Mouse (Mus musculus) embryo, embryonic 11.5 days (tissue): ENCODE measurements around the gene Ltb.
"Not testable (repeated sequence)": the region's sequence is repeated elsewhere in the genome, so short reads cannot be mapped to it uniquely, and the experiment has no call there.

ENCODE experiments used
- DNase-seq: peaks from one replicate; pipeline ENCODE4 v3.0.0-alpha.2; 2012; ENCODE audit warnings: low read depth, low spot score

The Ltb gene

GRCm38 (mm10) chr17:35225456-35225855, 31.2 kb downstream of the Ltb start:
- no peak for DNase-seq

- DNase-seq: no peak
Observed at GRCm38 (mm10) chr17:35226561-35227046, 32.4 kb downstream of the Ltb start.

GRCm38 (mm10) chr17:35231022-35231421, 36.8 kb downstream of the Ltb start:
- DNase-seq: no peak

- peak; percentile 69 for DNase-seq
Observed at GRCm38 (mm10) chr17:35232043-35232442, 37.8 kb downstream of the Ltb start.

- no peak for DNase-seq
Observed at GRCm38 (mm10) chr17:35232659-35233058, 38.4 kb downstream of the Ltb start.

GRCm38 (mm10) chr17:35233114-35233980, 39.1 kb downstream of the Ltb start, which contains the start of gene Atp6v1g2:
Gene Atp6v1g2, plus strand, starts transcription at chr17:35233660.
- DNase-seq: no peak

- not testable (repeated sequence) for DNase-seq
Observed at GRCm38 (mm10) chr17:35234090-35234489, 39.9 kb downstream of the Ltb start.

GRCm38 (mm10) chr17:35234903-35235302, 40.7 kb downstream of the Ltb start:
- DNase-seq: no peak

- peak; percentile 93 for DNase-seq
Observed at GRCm38 (mm10) chr17:35235614-35236389, 41.6 kb downstream of the Ltb start, which contains the start of gene Nfkbil1. Gene Nfkbil1, minus strand, starts transcription at chr17:35235792.

- peak; percentile 88 for DNase-seq
Observed at GRCm38 (mm10) chr17:35236390-35236746, 42.1 kb downstream of the Ltb start.

- DNase-seq: no peak
Observed at GRCm38 (mm10) chr17:35236996-35237395, 42.8 kb downstream of the Ltb start.

GRCm38 (mm10) chr17:35237504-35237903, 43.3 kb downstream of the Ltb start:
- DNase-seq: no peak

GRCm38 (mm10) chr17:35239700-35240099, 45.5 kb downstream of the Ltb start:
- DNase-seq: no peak

GRCm38 (mm10) chr17:35240384-35241304, 46.4 kb downstream of the Ltb start:
- no peak for DNase-seq

GRCm38 (mm10) chr17:35241305-35242014, 47.2 kb downstream of the Ltb start, which contains the start of gene Ddx39b:
Gene Ddx39b, plus strand, starts transcription at chr17:35241746.
- DNase-seq: peak; percentile 92

GRCm38 (mm10) chr17:35242015-35242941, 48.0 kb downstream of the Ltb start:
- peak; percentile 51 for DNase-seq

GRCm38 (mm10) chr17:35243086-35243485, 48.8 kb downstream of the Ltb start:
- no peak for DNase-seq

- DNase-seq: no peak
Observed at GRCm38 (mm10) chr17:35244999-35245398, 50.8 kb downstream of the Ltb start.
